Mouse (Mus musculus): ENCODE measurements around the gene Tcp11.

Tcp11 gene

DNA sequence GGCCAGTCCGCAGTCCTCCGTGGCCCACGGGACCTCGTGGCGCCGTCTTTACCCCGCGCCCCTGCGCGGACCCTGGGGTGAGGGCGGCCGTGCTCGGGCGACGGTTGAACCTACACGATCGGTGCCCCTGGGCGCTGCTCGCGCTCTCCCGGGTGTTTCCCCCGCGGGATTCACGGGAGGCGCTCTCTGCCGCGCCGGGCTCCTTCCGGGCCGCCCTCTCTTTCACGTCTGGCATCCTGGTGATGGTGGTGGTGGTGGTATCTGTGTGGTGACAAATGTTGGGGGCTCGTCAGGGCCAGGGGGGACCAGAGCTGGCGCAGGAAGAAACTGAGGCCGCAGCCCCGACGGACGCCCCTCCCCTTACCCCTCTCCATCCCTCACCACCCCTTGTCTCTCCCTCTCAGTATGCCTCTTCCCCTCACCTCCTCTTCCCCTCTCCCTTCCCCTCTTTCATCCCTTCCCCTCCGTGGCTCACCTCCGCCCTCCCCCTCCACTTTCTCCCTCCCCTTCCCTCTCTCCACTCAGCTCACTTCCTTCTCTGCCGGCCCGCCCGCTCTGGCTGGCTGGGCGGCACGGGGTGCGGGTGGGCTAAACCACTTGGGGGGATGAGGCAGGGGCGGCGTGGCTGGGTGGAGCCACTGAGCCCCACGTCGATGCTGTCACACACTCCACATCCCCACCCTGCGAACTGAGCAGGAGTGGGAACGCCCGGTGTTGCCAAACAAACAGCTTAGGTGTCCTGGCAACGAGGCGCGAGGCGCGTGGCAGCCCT lies at the start of gene Tcp11:
Tcp11 (minus strand) TSS at position 595 of the 772 bp plus-strand sequence.
- peak; percentile 79 for DNase-seq

DNA sequence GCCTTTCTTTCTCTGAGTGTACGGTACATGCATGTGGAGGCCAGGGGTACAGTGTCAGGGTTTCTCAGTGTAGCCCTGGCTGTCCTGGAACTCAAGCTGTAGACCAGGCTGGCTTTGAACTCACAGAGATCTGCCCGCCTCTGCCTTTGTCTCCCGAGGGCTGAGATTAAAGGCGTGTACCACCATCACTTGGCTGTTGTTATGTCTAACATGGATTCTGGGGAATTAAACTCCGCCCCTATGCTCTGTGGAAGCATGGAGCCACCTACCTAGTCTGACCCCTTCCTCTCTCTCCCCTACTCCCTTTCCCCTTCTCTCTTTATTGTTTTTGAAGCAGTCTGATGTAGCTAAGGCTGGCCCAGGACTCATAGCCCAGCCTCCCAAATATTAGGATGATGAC lies 49.4 kb upstream of the Tcp11 start:
- no peak for DNase-seq

DNA sequence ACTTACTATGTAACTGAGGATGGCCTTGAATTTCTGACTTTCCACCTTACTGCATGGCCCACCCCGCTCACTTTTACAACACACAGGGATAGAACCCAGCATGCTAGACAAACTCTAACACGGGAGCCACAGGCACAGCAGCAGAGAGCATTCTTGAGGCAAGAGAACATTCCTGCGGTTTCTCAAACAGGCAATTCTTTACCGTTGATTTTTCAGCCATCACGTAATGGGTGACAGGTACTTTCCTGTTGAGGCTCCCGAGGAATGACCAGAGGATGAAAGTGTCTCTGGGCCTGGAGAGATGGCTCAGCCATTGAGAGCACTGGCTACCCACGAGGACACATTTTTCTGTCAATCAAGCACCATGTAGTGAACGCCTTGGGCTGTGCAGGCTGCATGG lies 43.9 kb upstream of the Tcp11 start:
- DNase-seq, result no peak

DNA sequence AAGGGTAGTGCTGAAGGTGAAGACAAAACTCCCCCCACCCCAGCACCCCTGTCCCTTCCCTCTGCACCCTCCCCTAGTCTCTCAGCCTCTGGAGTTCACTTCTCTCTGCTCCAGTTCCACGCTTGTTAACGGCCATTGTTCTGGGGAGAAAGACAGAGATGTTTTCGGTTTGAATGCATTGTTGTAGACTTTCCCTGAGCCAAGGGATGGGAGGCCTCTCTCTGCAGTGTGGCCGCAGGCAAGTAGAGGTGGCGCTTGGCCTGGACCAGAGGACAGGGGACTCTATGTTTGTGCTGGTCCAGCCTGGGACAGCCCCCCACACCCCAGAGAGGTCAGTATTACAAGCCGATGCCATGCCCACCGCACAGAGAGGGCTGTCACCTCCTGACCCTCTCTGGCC lies 43.2 kb upstream of the Tcp11 start:
- no peak for DNase-seq

DNA sequence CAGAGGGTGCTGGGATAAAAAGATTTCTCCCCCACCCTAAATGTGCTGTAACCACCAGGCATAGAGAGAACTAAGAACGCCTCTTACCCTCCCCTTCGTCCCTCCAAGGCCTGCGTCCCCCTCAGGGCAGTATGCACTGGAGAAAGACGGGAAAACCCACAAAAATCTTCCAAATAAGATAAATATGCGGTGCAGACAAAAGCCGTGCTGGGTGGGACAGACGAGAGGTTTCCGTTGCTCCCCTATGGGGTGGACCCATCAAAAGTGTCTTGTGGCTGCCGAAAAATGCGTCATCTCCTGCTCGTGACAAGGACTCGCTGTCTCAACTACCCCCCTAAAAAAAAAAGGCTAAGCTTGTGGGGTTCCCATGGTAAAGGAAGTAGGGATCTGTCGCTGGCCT lies 42.5 kb upstream of the Tcp11 start:
- no peak for DNase-seq

DNA sequence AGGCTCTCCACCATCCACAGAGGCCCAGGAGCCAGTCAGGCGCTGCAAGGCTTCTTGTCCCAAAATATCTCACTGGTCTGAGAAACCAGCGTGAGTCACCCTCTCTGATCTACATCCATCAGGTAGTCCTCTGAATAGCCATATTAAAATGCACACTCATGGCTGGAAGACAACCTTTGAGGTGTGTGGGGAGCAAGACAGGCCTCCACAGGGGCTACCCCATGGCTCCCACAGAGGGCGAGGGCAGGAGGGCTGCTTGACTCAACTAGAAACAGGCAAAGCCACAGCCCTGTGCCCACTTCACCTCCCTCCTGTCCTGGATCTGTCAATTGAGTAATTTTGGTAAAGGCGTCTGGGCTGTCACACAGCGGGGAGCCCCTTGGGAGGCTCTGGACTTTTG lies 40.0 kb upstream of the Tcp11 start:
- no peak for DNase-seq

DNA sequence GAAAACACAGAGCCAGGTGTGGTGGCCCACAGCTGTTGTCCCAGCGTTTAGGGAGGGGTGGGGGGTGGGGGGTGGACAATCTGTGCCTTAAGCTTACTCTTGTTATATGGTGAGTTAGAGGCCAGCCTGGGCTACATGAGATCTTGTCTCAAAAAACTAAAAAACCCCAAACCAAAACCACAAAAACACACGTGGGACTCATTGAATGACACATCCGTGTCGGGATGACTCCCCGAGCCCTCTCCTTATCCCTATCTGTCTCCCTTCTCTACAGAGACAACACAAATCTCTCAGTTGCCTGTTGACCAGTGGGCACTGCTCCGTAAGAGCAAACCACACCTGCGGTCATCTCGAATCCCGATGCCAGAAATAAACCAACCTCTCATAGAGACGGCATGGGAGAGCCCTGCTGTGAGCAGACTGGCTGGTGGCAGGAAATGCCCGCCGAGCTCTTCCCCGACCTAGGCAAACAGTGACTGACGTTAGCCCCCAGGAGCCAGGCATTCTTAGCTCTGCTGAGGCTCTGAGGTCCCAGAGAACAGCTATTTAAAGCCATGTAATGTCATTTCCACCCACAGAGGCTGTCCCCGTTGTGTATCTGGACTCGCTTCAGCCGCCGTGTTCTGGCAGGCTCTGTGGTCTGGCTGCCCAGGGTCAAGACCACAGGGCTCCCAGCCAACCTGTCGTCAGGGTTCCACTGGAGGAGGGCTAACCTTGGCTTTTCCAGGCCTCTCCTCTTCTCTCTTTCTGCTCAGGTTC lies 37.2 kb upstream of the Tcp11 start:
- DNase-seq, result no peak

DNA sequence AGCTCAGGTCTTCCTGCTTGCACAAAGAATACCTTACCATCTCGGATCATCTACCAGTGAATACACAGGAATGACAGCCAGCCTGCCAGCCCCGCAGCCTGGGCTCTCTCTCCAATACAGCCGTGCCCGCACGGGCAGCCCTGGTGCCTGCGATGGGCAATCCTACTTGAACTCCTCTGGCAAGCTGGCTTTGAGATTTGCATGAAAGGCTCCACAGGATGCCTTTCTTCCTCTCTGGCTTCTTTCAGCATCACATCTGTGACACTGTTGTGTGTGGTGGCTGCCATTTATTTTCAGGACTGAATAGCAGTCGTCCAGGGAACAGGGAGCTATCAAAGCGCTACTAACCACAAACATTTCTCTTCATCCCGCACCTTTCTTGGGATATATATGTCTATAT lies 35.9 kb upstream of the Tcp11 start:
- no peak for DNase-seq

DNA sequence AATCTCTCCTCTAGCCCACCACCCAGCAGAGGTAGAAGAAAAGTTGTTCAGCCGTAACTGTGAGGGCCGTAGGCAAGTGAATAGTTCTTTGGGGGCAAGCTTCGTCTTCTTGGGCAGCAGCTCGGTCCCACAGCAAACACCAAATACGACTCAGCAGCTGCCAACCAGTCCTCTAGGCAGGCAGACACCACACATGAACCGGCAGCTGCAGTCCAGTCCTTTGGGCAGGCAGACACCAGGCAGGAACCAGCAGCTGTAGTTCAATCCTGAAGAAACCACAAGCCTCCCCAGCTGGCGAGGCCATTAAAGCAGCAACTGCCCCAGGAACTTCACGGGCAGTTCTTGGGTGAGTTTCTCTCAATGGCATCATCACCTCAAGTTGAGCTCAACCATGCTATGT lies 31.8 kb upstream of the Tcp11 start:
- no peak for DNase-seq

DNA sequence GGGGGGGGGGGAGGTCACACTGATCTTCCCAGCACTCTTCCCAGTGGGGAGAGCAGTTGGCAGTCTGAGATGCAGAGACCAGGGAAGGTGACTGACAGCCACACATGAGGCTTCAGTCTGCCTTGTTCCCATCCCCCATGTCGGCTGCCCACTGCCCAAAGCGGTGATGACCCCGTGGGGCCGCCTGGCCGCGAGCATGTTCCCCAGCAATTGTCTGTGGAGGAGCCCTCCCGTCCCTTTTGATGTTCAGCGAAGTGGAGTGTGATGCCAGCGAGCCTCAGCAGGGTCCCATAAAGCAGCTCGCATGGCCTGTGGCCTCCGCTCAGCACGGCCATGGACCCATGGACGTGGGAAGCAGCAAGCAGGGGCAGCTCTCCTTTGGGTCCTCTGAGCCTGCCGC lies 26.8 kb upstream of the Tcp11 start:
- DNase-seq, result no peak

DNA sequence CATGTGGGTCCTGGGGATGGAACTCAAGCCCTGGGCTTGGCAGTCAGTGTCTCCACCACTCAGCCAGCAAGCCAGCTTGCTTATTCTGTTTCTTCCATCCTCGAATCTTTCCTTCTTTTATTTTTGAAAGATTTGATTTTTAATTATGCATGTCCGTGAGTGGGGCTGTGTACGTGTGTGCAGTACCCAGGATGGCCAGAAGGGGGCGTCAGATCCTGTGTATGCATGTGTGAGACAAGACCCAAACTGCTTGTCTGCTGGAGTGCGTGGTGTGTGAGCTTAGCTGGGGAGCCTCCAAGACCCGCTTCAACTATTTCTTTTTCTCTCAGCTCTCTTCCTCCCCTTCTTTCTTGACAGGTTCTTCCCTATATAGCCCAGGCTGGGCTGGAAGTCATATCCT lies 25.9 kb upstream of the Tcp11 start:
- no peak for DNase-seq

DNA sequence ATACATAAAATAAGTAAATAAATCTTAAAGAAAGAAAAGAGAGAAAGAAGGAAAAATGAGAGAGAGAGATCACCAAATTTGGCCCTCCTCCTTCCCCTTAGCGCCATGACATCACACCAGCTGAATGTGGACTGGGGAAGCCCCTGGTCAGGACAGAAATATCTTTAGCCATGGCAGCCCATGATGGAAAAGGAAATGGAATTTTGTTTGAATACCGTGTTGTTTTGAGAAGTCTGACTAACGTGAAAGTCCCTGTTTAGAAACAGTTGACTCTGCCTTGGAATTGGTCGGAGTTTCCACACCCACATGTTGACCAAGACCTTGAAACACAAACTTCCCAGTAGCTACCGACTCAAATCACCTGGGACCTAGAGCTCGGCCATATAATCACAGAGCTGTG lies 24.0 kb upstream of the Tcp11 start:
- no peak for DNase-seq

DNA sequence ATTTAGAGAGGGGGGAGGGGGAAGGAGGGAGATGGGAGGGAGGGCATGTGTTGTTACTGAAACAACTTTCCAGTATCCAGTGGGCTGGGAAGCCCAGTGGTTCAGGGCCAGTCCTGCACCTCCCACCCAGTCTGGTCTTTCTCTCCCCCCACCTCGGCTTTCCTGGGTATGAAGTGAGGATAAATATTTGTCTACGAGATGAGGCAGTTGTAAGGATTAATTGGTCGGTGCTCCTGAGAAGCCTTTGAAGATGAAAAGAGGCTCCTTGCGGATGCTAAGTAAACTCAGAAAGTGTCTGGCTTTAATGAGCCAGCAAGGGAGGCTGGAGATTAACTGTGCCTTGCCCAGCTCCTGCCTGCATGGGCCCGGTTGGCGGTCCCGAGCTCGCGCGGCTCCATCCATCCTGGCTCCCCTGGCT lies 21.5 kb upstream of the Tcp11 start:
- DNase-seq, result no peak

DNA sequence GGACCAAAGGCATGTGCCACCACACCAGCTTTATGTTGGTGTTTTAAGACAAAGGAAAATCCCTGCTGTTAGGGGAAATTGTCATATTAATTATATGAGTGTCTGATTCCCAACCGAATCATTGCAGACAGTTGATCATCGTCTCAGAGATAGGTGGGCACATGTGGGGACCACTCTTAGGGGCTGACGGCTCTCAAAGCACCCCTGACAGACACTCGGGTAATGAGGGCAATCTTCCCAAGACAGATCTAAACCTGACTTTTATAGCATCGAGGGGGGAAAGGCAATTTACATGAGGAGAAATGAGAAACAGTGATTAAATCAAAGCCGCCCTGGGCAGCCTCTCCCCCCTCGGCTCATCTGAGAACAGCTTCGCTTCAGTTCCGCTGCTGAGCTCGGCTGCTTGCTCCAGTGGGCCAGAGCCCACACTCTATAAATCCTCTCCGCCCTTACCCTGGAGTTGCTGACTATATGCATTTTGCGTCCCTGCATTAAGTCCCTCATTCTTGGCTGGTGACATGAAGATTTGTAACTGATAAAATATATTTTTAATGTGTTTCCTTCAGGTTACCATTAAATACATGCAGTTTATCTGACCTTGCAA lies 20.9 kb upstream of the Tcp11 start:
- peak; percentile 42 for DNase-seq

DNA sequence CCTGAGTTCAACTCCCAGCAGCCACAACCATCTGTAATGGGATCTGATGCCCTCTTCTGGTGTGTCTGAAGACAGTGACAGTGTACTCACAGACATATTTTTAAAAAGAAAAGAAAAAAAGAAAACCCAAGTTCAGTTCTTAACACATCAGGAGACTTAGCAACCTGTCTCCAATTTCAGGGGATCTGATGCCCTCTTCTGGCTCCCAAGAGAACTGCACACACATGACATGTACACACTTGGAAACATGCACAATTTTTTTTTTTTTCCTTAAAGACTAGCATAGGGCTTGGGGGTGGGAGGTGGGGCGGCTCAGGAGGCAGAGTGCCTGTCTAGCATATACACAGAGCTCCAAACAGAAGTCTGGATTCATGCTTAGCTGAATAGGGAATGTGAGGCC lies 20.2 kb upstream of the Tcp11 start:
- no peak for DNase-seq

DNA sequence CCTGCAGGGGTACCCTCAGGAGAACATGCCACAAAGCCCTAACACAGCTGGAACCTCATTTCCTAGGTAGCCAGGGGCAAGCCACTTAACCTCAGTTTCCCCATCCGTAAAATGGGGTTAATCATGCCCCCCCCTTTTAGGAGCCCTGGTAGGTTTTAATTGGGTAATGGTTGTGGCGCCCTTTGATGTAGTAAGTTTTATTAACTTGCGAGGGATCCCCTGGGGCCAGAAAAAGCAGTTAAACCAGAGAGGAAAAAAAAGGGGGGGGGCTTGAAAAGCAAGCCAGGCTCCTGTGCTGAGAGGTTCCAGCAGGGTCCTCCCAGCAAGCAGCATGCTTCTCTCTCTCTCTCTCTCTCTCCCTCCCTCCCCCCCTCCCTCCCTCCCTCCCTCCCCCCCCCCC lies 18.6 kb upstream of the Tcp11 start:
- no peak for DNase-seq

DNA sequence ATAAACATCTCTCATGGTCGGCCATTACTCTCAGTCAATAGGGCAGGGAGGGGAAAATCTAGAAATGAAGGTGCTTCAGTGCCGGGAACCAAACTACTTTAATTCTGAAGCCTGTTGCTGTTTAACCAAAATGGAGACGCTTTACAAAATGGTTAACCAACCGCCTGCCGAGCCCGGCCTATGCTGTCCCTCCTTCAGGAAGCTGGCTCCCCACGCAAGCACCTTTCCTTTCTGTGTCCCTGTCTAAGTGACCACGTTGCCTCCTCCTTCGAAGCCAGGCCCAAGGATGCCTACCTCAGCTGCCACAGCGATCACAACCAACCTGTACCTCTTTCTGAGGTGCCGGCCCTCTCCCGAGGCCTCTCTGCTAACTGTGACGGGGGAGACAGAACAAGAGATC lies 16.9 kb upstream of the Tcp11 start:
- DNase-seq, result no peak

DNA sequence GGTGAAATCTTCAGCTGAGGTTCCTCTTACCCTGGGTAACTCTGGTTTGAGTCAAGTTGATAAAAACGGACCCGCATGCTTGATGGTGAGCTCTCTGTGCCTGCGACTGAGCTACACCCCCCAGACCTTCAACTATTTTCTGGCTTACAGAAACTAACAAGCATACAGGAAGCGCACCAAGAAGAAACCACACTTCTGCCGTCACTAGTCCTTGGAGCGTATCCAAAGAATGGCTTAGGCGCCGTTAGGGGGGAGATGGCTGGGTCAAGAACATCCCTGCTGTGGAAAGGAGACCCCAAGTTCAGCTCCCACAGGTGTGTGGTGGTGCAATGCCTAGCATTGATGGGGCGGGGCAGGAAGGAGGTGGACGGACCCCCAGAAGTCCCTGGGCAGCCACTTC lies 16.0 kb upstream of the Tcp11 start:
- no peak for DNase-seq

DNA sequence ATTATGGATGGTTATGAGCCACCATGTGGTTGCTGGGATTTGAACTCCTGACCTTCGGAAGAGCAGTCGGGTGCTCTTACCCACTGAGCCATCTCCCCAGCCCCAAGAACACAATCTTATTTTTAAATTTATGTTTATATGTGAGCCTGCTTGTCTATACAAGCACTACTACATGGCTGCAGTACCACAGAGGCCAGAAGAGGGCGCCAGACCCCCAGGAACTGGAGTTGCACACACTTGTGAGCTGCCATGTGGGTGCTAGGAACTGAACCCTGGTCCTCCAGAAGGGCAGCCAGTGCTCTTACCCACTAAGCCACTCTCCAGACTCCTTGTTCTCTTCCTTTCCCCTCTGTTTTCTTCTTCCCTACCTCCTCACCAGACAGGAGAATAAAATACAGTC lies 13.4 kb upstream of the Tcp11 start:
- no peak for DNase-seq

DNA sequence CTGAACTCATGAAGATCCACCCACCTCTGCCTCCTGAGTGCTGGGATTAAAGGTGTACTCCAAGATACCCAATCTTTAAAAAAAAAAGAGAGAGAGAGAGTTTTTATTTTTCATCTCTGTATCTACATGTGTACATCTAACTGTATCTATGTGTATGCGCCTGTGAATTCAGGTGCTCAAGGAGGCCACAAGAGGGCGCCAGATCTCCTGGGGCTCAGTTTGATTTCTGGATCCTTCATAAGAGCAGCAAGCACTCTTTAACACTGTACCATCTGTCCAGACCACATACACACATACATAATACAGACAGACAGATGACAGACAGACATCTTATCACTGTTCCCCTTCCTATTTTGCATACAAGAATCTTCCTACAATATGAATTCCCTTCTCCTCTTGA lies 11.9 kb upstream of the Tcp11 start:
- no peak for DNase-seq

DNA sequence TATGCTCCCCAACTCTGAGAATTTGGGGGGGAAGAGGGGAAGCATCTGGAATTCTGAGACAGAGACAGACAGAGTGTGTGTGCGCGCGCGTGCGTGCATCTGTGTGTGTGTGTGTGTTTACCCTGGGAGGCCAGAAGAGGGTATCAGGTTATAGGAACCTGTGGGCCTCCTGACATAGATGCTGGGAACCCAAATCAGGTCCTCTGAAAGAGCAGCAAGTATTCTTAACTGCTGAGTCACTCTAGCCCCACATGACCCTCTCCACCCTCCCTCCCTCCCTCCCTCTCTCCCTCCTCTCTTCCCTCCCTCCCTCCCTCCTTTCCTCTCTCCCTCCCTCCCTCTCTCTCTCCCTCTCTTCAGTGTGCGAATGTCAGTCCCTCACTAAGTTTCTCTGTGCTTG lies 8.3 kb upstream of the Tcp11 start:
- no peak for DNase-seq

DNA sequence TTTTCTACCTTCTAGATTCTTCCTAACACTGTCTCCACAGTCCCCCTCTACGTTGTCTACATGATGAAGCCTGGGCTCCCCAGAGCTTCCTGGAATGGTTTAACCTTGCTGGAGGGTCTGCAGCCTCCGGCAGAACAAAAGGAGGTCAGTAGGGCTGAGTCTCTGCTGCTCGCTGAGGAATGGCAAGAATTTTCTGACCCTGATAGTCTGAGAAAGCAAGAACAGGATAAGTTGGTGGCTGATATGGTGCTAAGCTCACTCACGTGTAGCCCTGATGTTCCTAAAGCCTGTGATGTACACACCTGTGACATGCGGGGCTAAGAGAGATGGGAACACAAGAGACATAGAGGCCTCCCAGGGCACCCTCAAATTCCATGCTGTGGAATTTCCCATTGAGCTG lies 7.0 kb upstream of the Tcp11 start:
- no peak for DNase-seq

DNA sequence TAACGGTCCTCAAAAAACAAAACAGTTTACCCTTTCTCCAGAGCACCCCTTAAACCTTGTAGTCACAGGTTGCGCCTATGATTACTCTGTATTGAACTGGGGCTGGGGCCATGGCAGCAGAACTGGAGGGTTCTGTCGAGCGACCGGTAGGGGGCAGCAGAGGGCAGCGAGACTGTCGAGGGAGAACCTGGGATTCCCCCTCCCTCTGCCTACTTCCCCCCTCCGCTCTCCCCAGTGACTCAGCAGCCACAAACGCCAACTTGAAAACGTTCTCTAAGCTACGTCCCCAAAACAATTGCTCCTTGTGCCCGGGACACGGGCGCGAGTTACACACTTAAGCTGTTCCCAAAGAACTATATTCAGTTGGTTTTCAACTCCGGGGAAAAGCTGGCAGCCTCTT lies 4.5 kb upstream of the Tcp11 start:
- peak; percentile 96 for DNase-seq

DNA sequence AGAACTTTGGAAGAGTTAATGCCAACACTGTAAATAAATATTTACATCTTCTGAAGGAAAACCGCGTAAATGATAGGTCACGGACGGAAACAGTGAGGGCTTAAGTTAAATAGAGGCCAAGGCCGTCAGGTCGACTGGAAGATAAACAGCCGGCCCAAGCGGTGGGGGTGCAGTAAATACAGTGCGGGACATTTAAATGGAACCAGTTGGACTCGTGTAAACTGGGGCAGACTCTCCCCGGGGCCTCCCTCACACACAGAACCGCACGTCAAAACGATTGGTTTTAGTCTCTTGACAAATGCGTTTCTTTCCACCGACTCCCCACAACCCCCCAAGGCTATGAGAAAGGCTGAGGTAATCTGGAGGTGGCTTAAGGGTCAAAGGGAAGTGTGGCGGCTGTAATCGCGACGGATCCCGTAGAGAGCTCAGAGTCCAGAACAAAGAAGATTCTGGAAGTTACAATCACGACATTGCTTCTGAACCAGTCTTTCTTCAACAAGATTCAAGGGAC lies 4.0 kb upstream of the Tcp11 start:
- no peak for DNase-seq
